Mouse (Mus musculus): ENCODE data around the gene Rnf157.

DNA sequence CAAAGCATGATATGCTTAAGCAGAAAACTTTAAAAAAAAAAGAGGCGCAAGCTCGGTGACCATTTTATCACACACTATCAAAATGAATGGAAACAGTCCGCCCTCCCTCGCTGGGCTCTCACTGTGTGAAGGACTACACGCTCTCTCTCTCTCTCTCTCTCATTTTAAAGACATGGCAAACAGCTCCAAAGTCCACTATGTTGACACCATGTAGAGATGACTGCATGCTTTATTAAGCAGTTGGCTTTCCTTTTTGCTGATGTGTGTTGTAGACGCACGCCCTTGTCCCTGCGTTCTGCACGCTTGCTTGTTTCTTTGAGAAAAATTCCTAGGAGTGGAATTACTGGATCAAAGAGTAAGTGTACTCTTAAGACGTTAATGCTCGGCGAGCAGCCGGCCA lies 47.4 kb downstream of the Rnf157 start:
- no peak for TF ChIP-seq POLR2A (IDR thresholded peaks at IDR 0.05; ENCODE audit: borderline replicate concordance, extremely low read depth, low read depth, low read length)
- TF ChIP-seq CTCF (IDR thresholded peaks at IDR 0.05; ENCODE audit: insufficient read depth, low read length), result no peak

Data from lung, adult 2 months (tissue).